Mouse (Mus musculus) forebrain, embryonic 10.5 days (tissue): ENCODE results near the gene Atp6v0b. TPM values are rescaled to one million over a fixed set of nuclear protein-coding genes. Genes with fewer than 3 reads are reported as not detected.

Experiments
- DNase-seq: peaks from one replicate; pipeline ENCODE4 v3.0.0-alpha.2; 2017; ENCODE audit warnings: low spot score; ENCODE audit errors: extremely low spot score
- H3K27ac ChIP-seq: fragments of 300-500 bp; sonication (generic); 2 replicates; pipeline ENCODE4 v1.5.1; 2016; ENCODE audit warnings: mild to moderate bottlenecking
- H3K27me3 ChIP-seq: fragments of 300-500 bp; sonication (generic); 2 replicates; pipeline ENCODE4 v1.6.1; 2016; ENCODE audit warnings: mild to moderate bottlenecking; ENCODE audit not compliant: poor library complexity, severe bottlenecking
- H3K36me3 ChIP-seq: fragments of 300-500 bp; sonication (generic); replicated peaks from 2 replicates; pipeline ENCODE4 v1.6.1; 2016; ENCODE audit warnings: mild to moderate bottlenecking, moderate library complexity
- H3K4me1 ChIP-seq: fragments of 300-500 bp; sonication (generic); 2 replicates; pipeline ENCODE4 v1.6.1; 2016
- H3K4me3 ChIP-seq: fragments of 300-500 bp; sonication (generic); 2 replicates; pipeline ENCODE4 v1.5.1; 2016; ENCODE audit warnings: mild to moderate bottlenecking, moderate library complexity
- H3K9me3 ChIP-seq: fragments of 300-500 bp; sonication (generic); 2 replicates; pipeline ENCODE4 v1.6.1; 2016; ENCODE audit warnings: mild to moderate bottlenecking, moderate library complexity
- WGBS: fragments of 180-500 bp; shearing (Covaris S2); methylation state at CpG from one replicate; pipeline ENCODE4 v1.1.7; 2016; 5-methylcytosine and 5-hydroxymethylcytosine counted together
- polyA plus RNA-seq: library from polyadenylated mRNA; unstranded; fragments of >200 nt; fragmentation: Nextera tagmentation; extraction: Ambion mirVana; gene quantifications from 2 replicates; pipeline ENCODE4 v1.2.1, GENCODE M21; 2016

Gene Atp6v0b
- polyA plus RNA-seq, 1 experiment from 2014 or later = 160 TPM

- Histone ChIP-seq H3K4me3 (no peak overlapping the region), H3K4me1 (peaks cover 14% of the 10 kb centered on the region; the same call in 1 of the 2 replicates), H3K9me3 (no peaks in the 10 kb centered on the region), H3K27ac (no peak overlapping the region), H3K36me3 (peaks cover 13% of the 10 kb centered on the region), H3K27me3 (no peaks in the 10 kb centered on the region)
- 91% methylated on average over 9 of the region's 9 CpGs for WGBS
- no peak for DNase-seq
Measured at GRCm38 (mm10) chr4:117860570-117860969, 26.6 kb downstream of the Atp6v0b start.

- H3K9me3 ChIP-seq = no peaks in the 10 kb centered on the region
- H3K27ac ChIP-seq = no peak overlapping the region
- peaks cover 9% of the 10 kb centered on the region for H3K36me3 ChIP-seq
- H3K27me3 ChIP-seq = no peaks in the 10 kb centered on the region
- 76% methylated on average over 3 of the region's 3 CpGs for WGBS
- no peak overlapping the region for H3K4me3 ChIP-seq
- H3K4me1 ChIP-seq = peaks cover 19% of the 10 kb centered on the region; the same call in 1 of the 2 replicates
- no peak for DNase-seq
Measured at GRCm38 (mm10) chr4:117858794-117859193, 28.3 kb downstream of the Atp6v0b start.

GRCm38 (mm10) chr4:117855146-117855545 is 32.0 kb downstream of the Atp6v0b start:
- peak overlapping the region; percentile 36; the same call in 1 of the 2 replicates for H3K27ac ChIP-seq
- H3K27me3 ChIP-seq = no peaks in the 10 kb centered on the region
- no peak overlapping the region for H3K4me3 ChIP-seq
- 65% methylated on average over 9 of the region's 9 CpGs for WGBS
- H3K9me3 ChIP-seq = no peaks in the 10 kb centered on the region
- H3K36me3 ChIP-seq = peaks cover 9% of the 10 kb centered on the region
- H3K4me1 ChIP-seq = peaks cover 21% of the 10 kb centered on the region
- no peak for DNase-seq

- no peaks in the 10 kb centered on the region for H3K27me3 ChIP-seq
Measured at GRCm38 (mm10) chr4:117852152-117852868, 34.8 kb downstream of the Atp6v0b start.

GRCm38 (mm10) chr4:117850871-117851270 is 36.3 kb downstream of the Atp6v0b start:
- peaks cover 4% of the 10 kb centered on the region; the same call in 1 of the 2 replicates for H3K36me3 ChIP-seq
- no peak overlapping the region for H3K4me3 ChIP-seq
- H3K27ac ChIP-seq = no peak overlapping the region
- H3K4me1 ChIP-seq = peaks cover 42% of the 10 kb centered on the region
- WGBS = 76% methylated on average over 7 of the region's 7 CpGs
- no peak for DNase-seq
- no peaks in the 10 kb centered on the region for H3K9me3 ChIP-seq
- no peaks in the 10 kb centered on the region for H3K27me3 ChIP-seq

More at GRCm38 (mm10) chr4:117852152-117852868, 34.8 kb downstream of the Atp6v0b start:
- Histone ChIP-seq H3K27ac (no peak overlapping the region), H3K9me3 (no peaks in the 10 kb centered on the region), H3K36me3 (peaks cover 7% of the 10 kb centered on the region), H3K4me1 (peaks cover 37% of the 10 kb centered on the region), H3K4me3 (no peak overlapping the region)
- DNase-seq = no peak
- WGBS = 92% methylated on average over 10 of the region's 10 CpGs

- H3K27ac ChIP-seq = peak overlapping the region; percentile 71; the same call in 1 of the 2 replicates
- WGBS = 84% methylated on average over 7 of the region's 7 CpGs
- H3K4me1 ChIP-seq = peaks cover 35% of the 10 kb centered on the region
- peaks cover 9% of the 10 kb centered on the region; the same call in 1 of the 2 replicates for H3K36me3 ChIP-seq
- no peaks in the 10 kb centered on the region for H3K9me3 ChIP-seq
- H3K4me3 ChIP-seq = no peak overlapping the region
- no peaks in the 10 kb centered on the region for H3K27me3 ChIP-seq
- DNase-seq = no peak
Measured at GRCm38 (mm10) chr4:117850176-117850575, 37.0 kb downstream of the Atp6v0b start.

GRCm38 (mm10) chr4:117849506-117849905 is 37.6 kb downstream of the Atp6v0b start:
- Histone ChIP-seq H3K4me3 (peak overlapping the region; percentile 16; the same call in 1 of the 2 replicates), H3K36me3 (peaks cover 9% of the 10 kb centered on the region; the same call in 1 of the 2 replicates), H3K4me1 (peaks cover 34% of the 10 kb centered on the region), H3K9me3 (no peaks in the 10 kb centered on the region), H3K27me3 (no peaks in the 10 kb centered on the region), H3K27ac (peak overlapping the region; percentile 71)
- WGBS = 19% methylated on average over 5 of the region's 5 CpGs
- DNase-seq = no peak

GRCm38 (mm10) chr4:117849063-117849462 is 38.1 kb downstream of the Atp6v0b start:
- peaks cover 34% of the 10 kb centered on the region for H3K4me1 ChIP-seq
- H3K4me3 ChIP-seq = peak overlapping the region; percentile 16; the same call in 1 of the 2 replicates
- H3K9me3 ChIP-seq = no peaks in the 10 kb centered on the region
- H3K27ac ChIP-seq = peak overlapping the region; percentile 71
- DNase-seq = no peak
- H3K36me3 ChIP-seq = peaks cover 9% of the 10 kb centered on the region; the same call in 1 of the 2 replicates
- H3K27me3 ChIP-seq = no peaks in the 10 kb centered on the region
- WGBS = 58% methylated on average over 17 of the region's 17 CpGs

GRCm38 (mm10) chr4:117847011-117847410 is 40.1 kb downstream of the Atp6v0b start:
- H3K4me1 ChIP-seq = peaks cover 34% of the 10 kb centered on the region
- WGBS = 37% methylated on average over 2 of the region's 2 CpGs
- no peak for DNase-seq
- no peak overlapping the region for H3K4me3 ChIP-seq
- H3K27me3 ChIP-seq = no peaks in the 10 kb centered on the region
- no peaks in the 10 kb centered on the region for H3K9me3 ChIP-seq
- peaks cover 11% of the 10 kb centered on the region; the same call in 1 of the 2 replicates for H3K36me3 ChIP-seq
- peak overlapping the region; percentile 26; the same call in 1 of the 2 replicates for H3K27ac ChIP-seq

- peaks cover 34% of the 10 kb centered on the region for H3K4me1 ChIP-seq
- DNase-seq = no peak
- WGBS = 95% methylated on average over 4 of the region's 4 CpGs
- no peaks in the 10 kb centered on the region for H3K9me3 ChIP-seq
- H3K36me3 ChIP-seq = peaks cover 11% of the 10 kb centered on the region; the same call in 1 of the 2 replicates
- no peak overlapping the region for H3K27ac ChIP-seq
- H3K27me3 ChIP-seq = no peaks in the 10 kb centered on the region
- H3K4me3 ChIP-seq = no peak overlapping the region
Measured at GRCm38 (mm10) chr4:117846261-117846660, 40.9 kb downstream of the Atp6v0b start.

GRCm38 (mm10) chr4:117845316-117845715 is 41.8 kb downstream of the Atp6v0b start:
- H3K4me1 ChIP-seq = peaks cover 26% of the 10 kb centered on the region
- peaks cover 11% of the 10 kb centered on the region; the same call in 1 of the 2 replicates for H3K36me3 ChIP-seq
- no peaks in the 10 kb centered on the region for H3K27me3 ChIP-seq
- no peak for DNase-seq
- no peak overlapping the region for H3K27ac ChIP-seq
- WGBS = 88% methylated on average over 11 of the region's 11 CpGs
- H3K4me3 ChIP-seq = no peak overlapping the region
- no peaks in the 10 kb centered on the region for H3K9me3 ChIP-seq

- peaks cover 18% of the 10 kb centered on the region for H3K4me1 ChIP-seq
- H3K27me3 ChIP-seq = no peaks in the 10 kb centered on the region
- H3K36me3 ChIP-seq = peaks cover 11% of the 10 kb centered on the region; the same call in 1 of the 2 replicates
- no peak for DNase-seq
- no peak overlapping the region for H3K4me3 ChIP-seq
- H3K27ac ChIP-seq = no peak overlapping the region
- no peaks in the 10 kb centered on the region for H3K9me3 ChIP-seq
- WGBS = 85% methylated on average over 5 of the region's 5 CpGs
Measured at GRCm38 (mm10) chr4:117844467-117844866, 42.7 kb downstream of the Atp6v0b start.

- no peak for DNase-seq
- Histone ChIP-seq H3K9me3 (no peaks in the 10 kb centered on the region), H3K4me3 (no peak overlapping the region), H3K4me1 (peaks cover 9% of the 10 kb centered on the region; the same call in 1 of the 2 replicates), H3K27me3 (no peaks in the 10 kb centered on the region), H3K36me3 (peaks cover 11% of the 10 kb centered on the region; the same call in 1 of the 2 replicates), H3K27ac (no peak overlapping the region)
- WGBS = 90% methylated on average over 5 of the region's 5 CpGs
Measured at GRCm38 (mm10) chr4:117843101-117843500, 44.0 kb downstream of the Atp6v0b start.
